Mouse (Mus musculus) forebrain, embryonic 12.5 days (tissue): Measurements from ENCODE around the gene Wfdc6b. TPM values are rescaled to one million over a fixed set of nuclear protein-coding genes. Genes with fewer than 3 reads are reported as not detected.
"Not testable (repeated sequence)": the region's sequence is repeated elsewhere in the genome, so short reads cannot be mapped to it uniquely, and the experiment has no call there.

Source experiments
- ATAC-seq: fragments of 200-750 bp; cut with Nextera tagmentation; 2 replicates; pipeline ENCODE4 v1.8.0; 2017; ENCODE audit warnings: moderate TSS enrichment; ENCODE audit not compliant: low FRiP score
- H3K27ac ChIP-seq: fragments of 300-500 bp; sonication (generic); 2 replicates; pipeline ENCODE4 v1.5.1; 2016; ENCODE audit warnings: mild to moderate bottlenecking
- H3K27me3 ChIP-seq: fragments of 300-500 bp; sonication (generic); 2 replicates; pipeline ENCODE4 v1.6.1; 2016; ENCODE audit warnings: mild to moderate bottlenecking
- H3K36me3 ChIP-seq: fragments of 300-500 bp; sonication (generic); replicated peaks from 2 replicates; pipeline ENCODE4 v1.6.1; 2016; ENCODE audit warnings: mild to moderate bottlenecking
- H3K4me1 ChIP-seq: fragments of 300-500 bp; sonication (generic); 2 replicates; pipeline ENCODE4 v1.6.1; 2016
- H3K4me2 ChIP-seq: fragments of 300-500 bp; sonication (generic); 2 replicates; pipeline ENCODE4 v1.6.1; 2016; ENCODE audit warnings: mild to moderate bottlenecking, moderate library complexity
- H3K4me3 ChIP-seq: fragments of 300-500 bp; sonication (generic); replicated peaks from 2 replicates; pipeline ENCODE4 v1.5.1; 2016; ENCODE audit warnings: mild to moderate bottlenecking
- H3K9ac ChIP-seq: fragments of 300-500 bp; sonication (generic); 2 replicates; pipeline ENCODE4 v1.6.1; 2016; ENCODE audit warnings: mild to moderate bottlenecking
- H3K9me3 ChIP-seq: fragments of 300-500 bp; sonication (generic); 2 replicates; pipeline ENCODE4 v1.6.1; 2016
- WGBS: fragments of 180-500 bp; shearing (Covaris S2); methylation state at CpG from one replicate; pipeline ENCODE4 v1.1.7; 2016; 5-methylcytosine and 5-hydroxymethylcytosine counted together
- polyA plus RNA-seq: library from polyadenylated mRNA; unstranded; fragments of >200 nt; fragmentation: Nextera tagmentation; extraction: Ambion mirVana; gene quantifications from 2 replicates; pipeline ENCODE4 v1.2.1, GENCODE M21; 2016

Wfdc6b gene
- polyA plus RNA-seq: not detected in 2 replicates

DNA sequence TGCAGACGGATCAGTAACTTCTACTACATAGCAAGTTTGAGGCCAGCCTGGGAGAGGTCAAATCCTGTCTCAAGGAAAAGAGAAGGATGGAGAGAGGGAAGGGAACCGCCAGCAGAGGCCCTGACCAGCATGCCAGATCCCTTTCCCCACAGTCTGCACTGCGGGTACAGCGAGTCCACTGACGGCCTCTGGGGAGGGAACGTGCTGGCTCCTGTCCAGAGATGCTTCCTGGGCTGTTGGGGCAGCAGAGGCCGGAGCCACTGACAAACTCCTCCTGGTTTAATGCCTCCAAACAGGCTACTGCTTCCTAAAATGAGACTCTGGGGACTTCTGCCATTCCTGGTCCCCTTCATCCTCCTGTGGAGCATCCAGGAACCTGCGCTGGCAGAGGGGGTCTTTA lies at the start of gene Wfdc6b, which contains the start of gene Wfdc8:
Wfdc6b (plus strand) TSS at position 52 of the 400 bp plus-strand sequence.
Wfdc8 (minus strand) TSS at position 156 of the 400 bp plus-strand sequence.
- H3K27ac ChIP-seq, H3K36me3 ChIP-seq, H3K4me3 ChIP-seq, H3K9ac ChIP-seq, H3K4me1 ChIP-seq, H3K27me3 ChIP-seq, ATAC-seq, H3K9me3 ChIP-seq, H3K4me2 ChIP-seq: not testable (repeated sequence)
- 63% methylated on average over 8 of the region's 8 CpGs for WGBS

DNA sequence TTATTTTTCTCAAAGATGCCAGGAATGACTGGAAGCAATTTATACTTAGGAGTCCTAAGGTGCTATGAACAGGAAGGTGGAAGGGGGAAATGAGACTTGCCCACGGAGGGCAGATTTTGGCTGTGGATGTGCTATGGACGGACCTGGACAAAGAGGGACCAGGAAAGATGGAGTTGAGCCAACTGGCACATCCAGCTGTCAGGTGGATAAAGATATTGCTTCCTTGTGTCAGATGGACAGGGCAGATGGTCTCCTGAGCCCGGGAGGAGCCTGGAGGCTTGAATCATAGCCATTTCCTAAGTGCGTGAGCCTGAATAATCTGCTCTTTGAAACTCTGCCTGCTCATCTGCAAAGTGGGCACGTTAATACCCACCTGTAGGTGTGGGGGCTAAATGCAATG lies 49.0 kb upstream of the Wfdc6b start:
- WGBS: 75% methylated on average over 5 of the region's 5 CpGs
- no peak for ATAC-seq
- Histone ChIP-seq H3K4me3 (no peak overlapping the region), H3K27ac (no peak overlapping the region), H3K4me2 (peak overlapping the region; percentile 91; the same call in 1 of the 2 replicates), H3K27me3 (peaks cover 16% of the 10 kb centered on the region; the same call in 1 of the 2 replicates), H3K9ac (peak overlapping the region; percentile 65; the same call in 1 of the 2 replicates), H3K9me3 (no peaks in the 10 kb centered on the region), H3K4me1 (peaks cover 21% of the 10 kb centered on the region), H3K36me3 (no peaks in the 10 kb centered on the region; the same call in 1 of the 2 replicates)

DNA sequence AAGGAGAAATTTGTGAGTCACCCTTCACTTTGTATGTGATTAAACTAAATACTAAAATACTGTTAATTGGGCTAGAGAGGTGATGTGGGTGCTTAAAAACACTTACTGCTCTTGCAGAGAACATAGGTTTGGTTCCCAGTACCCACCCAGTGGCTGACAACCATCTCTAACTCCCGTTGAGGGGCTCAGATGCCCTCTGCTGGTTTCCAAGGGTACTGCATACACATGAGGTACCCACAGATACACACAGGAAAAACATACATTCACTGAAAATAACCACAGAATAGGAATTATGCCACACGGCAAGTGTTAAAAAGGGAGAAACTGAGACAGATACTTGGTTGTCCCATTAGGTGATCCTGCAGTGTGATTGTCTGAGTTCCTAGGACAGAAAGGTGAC lies 46.3 kb upstream of the Wfdc6b start:
- no peaks in the 10 kb centered on the region for H3K9me3 ChIP-seq
- H3K4me3 ChIP-seq: no peak overlapping the region
- no peak for ATAC-seq
- H3K4me1 ChIP-seq: peaks cover 21% of the 10 kb centered on the region
- no peaks in the 10 kb centered on the region; the same call in 1 of the 2 replicates for H3K36me3 ChIP-seq
- H3K27ac ChIP-seq: no peak overlapping the region
- H3K9ac ChIP-seq: no peak overlapping the region
- peaks cover 9% of the 10 kb centered on the region; the same call in 1 of the 2 replicates for H3K27me3 ChIP-seq
- 89% methylated on average over 2 of the region's 2 CpGs for WGBS
- H3K4me2 ChIP-seq: no peak overlapping the region

DNA sequence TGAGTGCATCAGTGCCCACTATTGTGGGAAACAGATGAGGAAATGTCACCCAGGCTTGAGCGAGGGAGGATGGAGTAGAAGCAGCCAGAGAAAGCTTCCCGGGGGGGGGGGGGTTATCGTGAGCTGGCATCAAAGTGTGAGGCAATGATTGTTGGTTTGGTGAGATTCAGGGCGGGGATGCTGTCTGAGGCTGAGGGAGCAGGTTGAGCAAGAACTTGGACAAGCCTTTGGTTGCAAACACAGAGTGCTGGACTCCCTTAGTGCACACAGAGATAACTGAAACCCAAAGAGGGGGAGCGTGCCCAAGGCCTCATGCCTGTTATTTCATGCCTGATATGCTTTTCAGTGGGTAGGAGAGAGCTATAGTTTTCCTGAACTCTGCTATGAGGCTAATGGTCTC lies 45.9 kb upstream of the Wfdc6b start:
- no peak overlapping the region for H3K4me2 ChIP-seq
- peaks cover 18% of the 10 kb centered on the region for H3K4me1 ChIP-seq
- no peak for ATAC-seq
- no peak overlapping the region for H3K4me3 ChIP-seq
- no peaks in the 10 kb centered on the region; the same call in 1 of the 2 replicates for H3K36me3 ChIP-seq
- no peak overlapping the region for H3K9ac ChIP-seq
- no peak overlapping the region for H3K27ac ChIP-seq
- 90% methylated on average over 5 of the region's 5 CpGs for WGBS
- peaks cover 5% of the 10 kb centered on the region; the same call in 1 of the 2 replicates for H3K27me3 ChIP-seq
- no peaks in the 10 kb centered on the region for H3K9me3 ChIP-seq

DNA sequence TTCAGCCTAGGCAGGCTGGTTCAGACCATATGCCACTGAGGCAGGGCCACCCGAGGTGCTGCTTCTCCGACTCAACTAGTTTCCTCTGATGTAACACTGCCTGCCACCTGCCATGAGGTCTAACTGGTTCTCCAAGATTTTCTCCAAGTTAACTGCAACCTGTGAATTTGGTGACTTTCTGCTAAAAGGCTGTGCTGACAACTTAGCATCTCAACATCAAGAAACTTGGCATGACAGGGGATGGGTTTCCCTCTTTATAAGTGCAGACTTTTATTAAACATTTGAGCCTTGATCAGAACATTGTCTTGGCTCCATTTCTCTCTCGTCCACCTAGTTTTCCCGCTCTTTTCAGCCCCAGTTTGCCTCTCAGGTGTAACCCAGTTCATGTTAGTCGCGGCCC lies 40.0 kb upstream of the Wfdc6b start, which contains the start of gene Spint3:
Spint3 (minus strand) TSS at position 101 of the 400 bp plus-strand sequence.
- not testable (repeated sequence) for H3K36me3 ChIP-seq, ATAC-seq, H3K4me1 ChIP-seq, H3K4me2 ChIP-seq, H3K4me3 ChIP-seq, H3K27me3 ChIP-seq, H3K27ac ChIP-seq, H3K9ac ChIP-seq, H3K9me3 ChIP-seq
- 83% methylated on average over 6 of the region's 6 CpGs for WGBS

DNA sequence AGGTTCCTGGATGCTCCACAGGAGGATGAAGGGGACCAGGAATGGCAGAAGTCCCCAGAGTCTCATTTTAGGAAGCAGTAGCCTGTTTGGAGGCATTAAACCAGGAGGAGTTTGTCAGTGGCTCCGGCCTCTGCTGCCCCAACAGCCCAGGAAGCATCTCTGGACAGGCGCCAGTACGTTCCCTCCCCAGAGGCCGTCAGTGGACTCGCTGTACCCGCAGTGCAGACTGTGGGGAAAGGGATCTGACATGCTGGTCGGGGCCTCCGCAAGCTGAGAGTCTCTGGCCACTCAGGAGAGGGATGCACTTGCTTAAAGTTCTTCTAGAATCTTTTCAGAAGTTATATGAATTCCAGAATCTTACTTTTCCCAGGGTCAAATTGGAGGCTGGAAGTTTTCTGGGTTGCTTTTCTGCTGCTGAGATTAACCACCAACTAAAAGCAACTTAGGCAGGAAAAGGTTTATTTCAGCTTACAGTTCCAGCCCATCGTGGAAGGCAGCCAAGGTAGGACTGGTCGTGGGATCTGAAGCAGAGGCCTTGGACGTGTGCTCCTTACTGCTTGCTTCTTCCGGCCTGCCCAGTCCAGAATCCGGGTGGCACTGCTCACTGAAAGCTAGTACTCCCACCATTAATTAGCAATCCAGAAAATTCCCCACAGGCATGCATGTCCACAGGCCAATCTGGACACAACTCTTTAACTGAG lies 28.1 kb upstream of the Wfdc6b start, which contains the start of gene Wfdc6a:
Wfdc6a (minus strand) TSS at position 423 of the 701 bp plus-strand sequence.
- H3K9me3 ChIP-seq, H3K27ac ChIP-seq, H3K9ac ChIP-seq, H3K4me3 ChIP-seq, H3K4me1 ChIP-seq, ATAC-seq, H3K36me3 ChIP-seq, H3K27me3 ChIP-seq, H3K4me2 ChIP-seq: not testable (repeated sequence)
- 71% methylated on average over 13 of the region's 13 CpGs for WGBS

DNA sequence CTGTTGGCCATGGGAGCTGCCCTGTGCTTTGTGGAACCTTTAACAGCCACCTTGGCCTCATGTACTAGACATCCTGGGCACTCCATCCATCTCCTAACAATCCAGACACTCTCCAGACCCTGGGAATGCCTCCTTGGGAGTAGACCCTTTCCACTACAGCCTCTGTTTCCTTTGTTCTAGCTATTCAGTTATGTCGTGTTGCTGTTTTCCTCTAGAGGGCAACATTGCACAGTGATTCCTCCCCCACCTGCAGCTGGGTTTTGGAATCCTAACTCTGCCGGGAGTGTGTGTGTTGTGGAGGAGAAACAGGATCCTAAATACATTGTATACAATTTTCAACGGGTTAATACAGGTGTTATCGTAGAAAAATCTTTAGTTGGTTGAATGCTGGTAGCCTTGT lies 21.3 kb upstream of the Wfdc6b start:
- no peak overlapping the region for H3K9ac ChIP-seq
- no peaks in the 10 kb centered on the region for H3K27me3 ChIP-seq
- H3K4me1 ChIP-seq: no peaks in the 10 kb centered on the region
- no peaks in the 10 kb centered on the region for H3K9me3 ChIP-seq
- 11% methylated on average over 4 of the region's 4 CpGs for WGBS
- H3K36me3 ChIP-seq: no peaks in the 10 kb centered on the region
- no peak overlapping the region for H3K27ac ChIP-seq
- H3K4me3 ChIP-seq: no peak overlapping the region
- no peak overlapping the region for H3K4me2 ChIP-seq
- peak; percentile 49; the same call in 1 of the 2 replicates for ATAC-seq

DNA sequence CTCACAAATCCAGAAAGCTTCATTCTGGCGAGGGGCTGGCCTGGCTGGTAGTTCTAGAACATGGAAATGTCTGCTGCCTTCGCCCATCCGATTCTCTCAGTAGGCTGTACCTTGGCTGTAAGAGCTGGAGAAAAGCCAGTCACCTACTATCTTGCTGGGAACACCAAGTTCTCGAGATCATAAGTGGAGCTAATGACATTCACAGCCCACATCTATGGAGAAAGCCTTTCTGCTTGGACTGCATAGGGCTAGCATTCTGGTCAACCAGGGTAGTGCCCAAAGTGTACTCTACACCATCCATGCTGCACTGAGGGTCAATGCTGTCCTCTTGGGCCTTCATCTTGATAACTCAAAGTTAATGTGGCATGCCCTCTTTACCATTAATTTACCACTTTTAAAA lies 19.8 kb upstream of the Wfdc6b start, which contains the start of gene Eppin:
Eppin (minus strand) TSS at position 101 of the 400 bp plus-strand sequence.
- ATAC-seq: no peak
- Histone ChIP-seq H3K9ac (no peak within 1 kb of the TSS), H3K4me1 (no peaks in the 10 kb centered on the region), H3K27ac (no peak within 1 kb of the TSS), H3K9me3 (no peaks in the 10 kb centered on the region), H3K4me3 (no peak within 1 kb of the TSS), H3K27me3 (no peaks in the 10 kb centered on the region), H3K36me3 (no peaks in the 10 kb centered on the region), H3K4me2 (no peak within 1 kb of the TSS)
- WGBS: 80% methylated on average over 4 of the region's 4 CpGs

DNA sequence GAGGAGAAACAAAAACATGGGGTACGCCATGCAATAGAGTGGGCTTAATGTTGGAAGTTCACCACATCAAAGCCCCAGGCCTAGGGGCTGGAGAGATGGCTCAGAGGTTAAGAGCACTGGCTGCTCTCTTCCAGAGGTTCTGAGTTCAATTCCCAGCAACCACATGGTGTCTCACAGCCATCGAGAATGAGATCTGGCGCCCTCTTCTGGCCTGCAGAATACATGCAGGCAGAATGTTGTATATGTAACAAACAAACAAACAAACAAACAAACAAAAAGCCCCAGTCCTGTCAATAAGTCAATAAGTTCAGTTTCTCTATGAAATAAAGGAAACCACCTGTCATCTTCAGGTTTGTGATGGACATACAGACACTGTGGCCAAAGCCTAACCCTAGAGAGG lies 13.1 kb upstream of the Wfdc6b start:
- no peak for ATAC-seq
- 66% methylated on average over 3 of the region's 3 CpGs for WGBS
- Histone ChIP-seq H3K9me3 (peaks cover 7% of the 10 kb centered on the region; the same call in 1 of the 2 replicates), H3K4me3 (no peak overlapping the region), H3K27me3 (no peaks in the 10 kb centered on the region), H3K27ac (no peak overlapping the region), H3K9ac (no peak overlapping the region), H3K36me3 (no peaks in the 10 kb centered on the region), H3K4me2 (no peak overlapping the region), H3K4me1 (no peaks in the 10 kb centered on the region)

DNA sequence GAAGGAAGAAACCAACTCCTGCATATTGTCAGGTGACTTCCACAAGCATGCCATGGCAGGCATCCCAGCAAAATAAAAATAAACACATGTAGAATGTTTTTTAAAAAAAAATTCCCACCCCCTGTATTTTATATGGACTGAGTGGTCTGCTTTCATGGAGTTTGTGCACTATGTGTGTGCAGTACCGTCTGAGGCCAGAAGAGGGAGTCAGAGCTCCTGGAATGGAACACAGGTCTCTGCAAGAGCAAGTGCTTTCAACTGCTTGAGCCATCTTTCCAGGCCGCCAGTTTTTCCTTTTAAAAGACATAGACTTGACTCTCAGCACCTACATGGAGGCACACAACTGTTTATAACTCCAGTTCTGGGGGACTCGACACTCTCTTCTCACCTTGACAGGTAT lies 9.8 kb upstream of the Wfdc6b start:
- Histone ChIP-seq H3K9ac (no peak overlapping the region), H3K4me3 (no peak overlapping the region), H3K27ac (no peak overlapping the region), H3K27me3 (no peaks in the 10 kb centered on the region), H3K4me1 (no peaks in the 10 kb centered on the region), H3K36me3 (no peaks in the 10 kb centered on the region), H3K9me3 (peaks cover 7% of the 10 kb centered on the region; the same call in 1 of the 2 replicates), H3K4me2 (no peak overlapping the region)
- ATAC-seq: no peak
- WGBS: 92% methylated on average over 3 of the region's 3 CpGs

DNA sequence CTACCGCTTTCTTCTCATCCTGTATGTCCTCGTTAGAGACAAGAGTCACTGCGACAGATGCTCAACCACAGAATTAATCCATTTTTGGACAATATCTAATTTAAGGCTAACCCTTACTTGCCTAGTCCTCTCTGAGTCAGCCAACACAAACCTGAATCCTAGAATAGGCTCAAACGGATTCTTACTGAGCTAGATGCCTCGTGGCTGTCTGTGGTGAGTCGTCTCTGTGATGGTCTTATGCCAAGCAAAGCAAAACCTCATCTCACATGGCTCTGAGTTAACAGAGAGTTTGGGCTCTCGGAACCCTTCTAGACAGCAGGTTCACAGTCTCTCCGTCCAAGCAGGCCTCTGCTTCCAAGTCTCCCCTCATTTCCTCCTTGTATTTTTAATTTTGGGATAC lies 8.9 kb upstream of the Wfdc6b start:
- Histone ChIP-seq H3K4me2 (no peak overlapping the region), H3K9me3 (peaks cover 7% of the 10 kb centered on the region; the same call in 1 of the 2 replicates), H3K4me1 (no peaks in the 10 kb centered on the region), H3K36me3 (no peaks in the 10 kb centered on the region), H3K27ac (no peak overlapping the region), H3K9ac (no peak overlapping the region), H3K4me3 (no peak overlapping the region), H3K27me3 (no peaks in the 10 kb centered on the region)
- no peak for ATAC-seq
- WGBS: 91% methylated on average over 8 of the region's 8 CpGs

DNA sequence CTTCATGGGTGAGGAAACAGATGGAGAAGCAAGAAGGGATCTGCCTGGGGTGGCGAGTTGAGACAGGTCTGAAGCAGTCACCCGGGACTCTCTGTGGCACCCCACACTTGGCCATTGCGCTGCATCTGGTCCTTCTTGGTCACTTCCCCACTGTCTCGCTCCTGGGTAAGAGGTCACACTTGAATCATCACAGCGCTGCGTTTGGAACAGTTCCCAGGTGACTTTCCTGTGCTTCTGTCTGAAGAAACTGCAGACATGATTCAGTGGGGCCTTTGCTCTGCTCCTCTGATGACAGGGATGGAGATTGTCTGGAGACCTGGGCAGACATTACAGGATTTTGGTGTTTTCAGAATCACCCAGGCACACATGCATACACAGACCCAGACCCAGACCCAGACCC lies 4.5 kb upstream of the Wfdc6b start:
- WGBS: 82% methylated on average over 6 of the region's 6 CpGs
- ATAC-seq: no peak
- H3K9me3 ChIP-seq: no peaks in the 10 kb centered on the region

DNA sequence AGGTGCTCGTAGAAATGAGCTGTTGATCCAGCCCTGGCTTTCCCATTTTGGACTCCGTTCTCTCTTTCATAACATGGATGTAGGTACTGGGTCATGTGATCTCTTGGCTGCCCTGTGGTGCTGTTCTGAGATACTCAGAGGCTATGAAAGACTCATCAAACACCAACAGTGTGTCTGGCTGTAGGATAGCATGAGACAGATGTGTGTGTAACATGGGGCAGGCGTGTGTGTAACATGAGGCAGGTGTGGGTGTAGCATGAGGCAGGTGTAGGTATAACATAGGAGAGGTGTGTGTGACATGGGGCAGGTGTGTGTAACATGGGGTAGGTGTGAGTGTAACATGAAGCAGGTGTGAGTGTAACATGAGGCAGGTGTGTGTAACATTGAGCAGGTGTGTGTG lies 2.1 kb downstream of the Wfdc6b start:
- H3K9me3 ChIP-seq: no peaks in the 10 kb centered on the region
- WGBS: 92% methylated on average over 3 of the region's 3 CpGs
- no peaks in the 10 kb centered on the region for H3K27me3 ChIP-seq
- no peak overlapping the region for H3K4me2 ChIP-seq
- H3K4me1 ChIP-seq: no peaks in the 10 kb centered on the region
- no peaks in the 10 kb centered on the region for H3K36me3 ChIP-seq
- H3K9ac ChIP-seq: no peak overlapping the region
- no peak for ATAC-seq
- H3K4me3 ChIP-seq: no peak overlapping the region
- no peak overlapping the region for H3K27ac ChIP-seq

More for the DNA sequence above, 4.5 kb upstream of the Wfdc6b start:
- no peaks in the 10 kb centered on the region for H3K27me3 ChIP-seq
- H3K9ac ChIP-seq: no peak overlapping the region
- no peak overlapping the region for H3K27ac ChIP-seq
- H3K4me2 ChIP-seq: no peak overlapping the region
- no peaks in the 10 kb centered on the region for H3K36me3 ChIP-seq
- H3K4me1 ChIP-seq: no peaks in the 10 kb centered on the region
- no peak overlapping the region for H3K4me3 ChIP-seq
